Mouse (Mus musculus) macrophage (primary cell): ENCODE results near the gene Tshz3. TPM values are rescaled to one million over a fixed set of nuclear protein-coding genes. Genes with fewer than 3 reads are reported as not detected.

Experiments used
- H3K27ac ChIP-seq: fragments of 350-480 bp; formaldehyde crosslinking; 2 replicates; pipeline ENCODE4 v1.9.0; 2021
- H3K36me3 ChIP-seq: fragments of 350-480 bp; formaldehyde crosslinking; 2 replicates; pipeline ENCODE4 v1.9.0; 2021; ENCODE audit errors: inconsistent target
- H3K4me3 ChIP-seq: fragments of 350-480 bp; formaldehyde crosslinking; 2 replicates; pipeline ENCODE4 v1.9.0; 2021; ENCODE audit errors: inconsistent target
- H3K79me2 ChIP-seq: fragments of 350-480 bp; formaldehyde crosslinking; 2 replicates; pipeline ENCODE4 v1.9.0; 2021; ENCODE audit errors: inconsistent target
- WGBS: methylation state at CpG from one replicate; pipeline ENCODE4 v1.1.7; 2026; ENCODE audit warnings: inconsistent platforms; ENCODE audit not compliant: missing documents; 5-methylcytosine and 5-hydroxymethylcytosine counted together
- polyA plus RNA-seq: library from polyadenylated mRNA; stranded (reverse); fragments of 250-400 nt; gene quantifications from 3 replicates; pipeline ENCODE4 v1.2.4, GENCODE M21; 2018; ENCODE audit warnings: inconsistent platforms

Tshz3 gene
- polyA plus RNA-seq, 1 experiment from 2014 or later: not detected

DNA sequence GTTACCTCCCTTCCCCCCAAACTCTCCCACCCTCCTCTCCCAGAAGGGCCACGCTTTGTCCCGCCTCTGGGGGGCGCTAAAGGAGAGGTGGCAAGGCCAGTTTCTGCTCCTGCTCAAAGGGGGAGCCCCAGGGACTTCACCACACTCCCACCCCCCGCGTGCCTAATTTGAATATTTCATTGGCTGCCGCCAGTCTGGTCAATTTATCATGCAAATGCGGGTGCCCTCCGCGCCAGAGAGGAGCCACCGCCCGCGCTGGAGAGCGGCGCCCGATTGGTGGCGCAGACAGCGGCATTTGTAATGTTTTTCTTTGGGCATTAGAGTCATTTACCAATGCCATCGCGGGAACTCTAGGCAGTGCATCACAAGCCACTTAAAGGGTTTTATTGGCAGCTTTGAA, 7.4 kb upstream of the Tshz3 start:
- no peak overlapping the region for H3K27ac ChIP-seq
- WGBS: 2% methylated on average over 19 of the region's 19 CpGs
- H3K4me3 ChIP-seq: no peak overlapping the region
- H3K79me2 ChIP-seq: no peaks in the 10 kb centered on the region
- no peaks in the 10 kb centered on the region for H3K36me3 ChIP-seq

DNA sequence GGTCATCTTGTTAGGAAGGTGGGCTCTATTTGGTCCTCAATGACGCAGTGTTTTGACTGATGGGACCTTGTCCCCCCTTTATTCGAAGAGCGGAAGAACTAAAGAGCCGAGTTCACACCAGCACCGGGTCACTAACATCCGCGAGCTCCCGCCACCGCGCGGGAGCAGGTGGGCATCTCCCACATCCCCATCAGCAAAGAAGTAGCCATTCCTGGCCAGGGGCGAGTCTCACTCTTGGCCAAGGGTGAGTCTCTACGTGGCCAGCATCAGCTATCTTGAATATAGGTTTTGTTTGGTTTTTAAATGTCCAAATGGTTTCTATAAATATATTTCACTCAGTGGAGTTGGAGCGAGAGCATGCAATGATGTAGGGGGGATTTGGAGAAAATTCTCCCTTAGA, 6.3 kb upstream of the Tshz3 start:
- 10% methylated on average over 14 of the region's 14 CpGs for WGBS
- no peak overlapping the region for H3K27ac ChIP-seq
- no peaks in the 10 kb centered on the region for H3K79me2 ChIP-seq
- no peaks in the 10 kb centered on the region for H3K36me3 ChIP-seq
- no peak overlapping the region for H3K4me3 ChIP-seq

DNA sequence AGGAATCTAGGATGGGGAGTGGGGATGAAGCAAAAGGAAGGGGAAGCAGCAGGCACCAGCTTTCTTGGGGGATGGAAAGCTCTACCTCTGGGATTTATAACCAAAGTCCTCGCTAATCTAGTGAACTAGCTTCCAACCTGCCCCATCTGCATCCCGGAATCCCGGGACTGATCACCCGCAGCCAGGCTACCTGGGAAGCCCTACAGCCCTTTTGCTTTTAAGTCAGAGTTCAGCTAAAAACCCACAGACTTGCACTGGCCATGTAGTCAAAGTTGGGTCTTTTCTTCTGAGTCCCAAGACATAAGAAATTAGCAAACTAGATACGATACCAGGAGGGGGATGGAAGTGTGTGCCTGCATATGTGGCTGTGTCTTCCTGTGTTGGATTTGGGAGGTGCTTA, 5.5 kb upstream of the Tshz3 start:
- Histone ChIP-seq H3K36me3 (no peaks in the 10 kb centered on the region), H3K27ac (no peak overlapping the region), H3K4me3 (no peak overlapping the region), H3K79me2 (no peaks in the 10 kb centered on the region)
- 16% methylated on average over 5 of the region's 5 CpGs for WGBS

DNA sequence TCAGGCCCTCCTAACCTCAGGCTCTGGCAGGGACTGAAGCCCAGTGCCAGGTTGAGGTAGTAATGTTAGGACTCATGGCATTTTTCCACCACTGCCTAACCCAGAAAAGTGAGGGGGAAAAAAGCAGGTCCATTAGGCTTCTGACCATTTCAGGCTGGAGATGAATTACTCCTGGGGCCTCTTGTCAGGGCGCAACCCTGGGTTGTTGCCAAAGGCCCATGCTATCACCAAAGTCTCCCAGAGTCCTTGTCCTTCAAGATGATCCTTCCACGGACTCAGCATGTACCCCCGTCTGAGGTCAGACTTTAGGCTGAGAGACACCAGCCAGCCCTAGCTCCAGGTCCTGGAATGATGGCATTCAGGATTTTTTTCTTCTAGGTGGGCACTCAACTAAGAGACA, 4.8 kb upstream of the Tshz3 start:
- H3K36me3 ChIP-seq: no peaks in the 10 kb centered on the region
- H3K4me3 ChIP-seq: no peak overlapping the region
- no peaks in the 10 kb centered on the region for H3K79me2 ChIP-seq
- H3K27ac ChIP-seq: no peak overlapping the region
- 62% methylated on average over 3 of the region's 3 CpGs for WGBS

DNA sequence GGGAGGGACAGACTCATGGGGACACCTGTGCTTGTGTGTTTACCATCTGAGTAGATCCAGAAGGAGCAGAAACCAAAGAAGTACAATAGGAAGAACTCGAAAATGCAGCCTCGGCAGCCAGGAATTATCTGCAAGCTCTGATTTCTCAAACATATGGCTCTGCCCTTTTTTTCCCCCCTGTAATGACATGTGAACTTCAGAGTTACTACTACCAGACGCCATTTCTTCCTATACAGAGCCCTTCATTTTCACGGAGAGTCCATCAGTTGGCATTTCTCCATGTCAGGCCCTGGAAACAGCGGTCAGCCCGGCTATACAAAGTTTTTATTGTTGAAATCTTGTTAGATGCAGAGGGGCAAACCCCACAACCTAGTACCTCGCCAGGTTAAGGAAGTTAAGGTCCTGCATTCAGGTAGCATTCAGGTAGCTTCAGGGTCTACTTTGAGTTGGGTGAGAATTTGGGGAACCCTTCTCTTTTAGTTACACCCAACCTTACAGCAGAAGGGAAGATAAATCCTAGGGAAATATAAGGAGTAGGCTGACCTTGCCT, 3.2 kb upstream of the Tshz3 start:
- H3K36me3 ChIP-seq: no peaks in the 10 kb centered on the region
- H3K27ac ChIP-seq: no peak overlapping the region
- 22% methylated on average over 7 of the region's 7 CpGs for WGBS
- H3K79me2 ChIP-seq: no peaks in the 10 kb centered on the region
- H3K4me3 ChIP-seq: no peak overlapping the region

DNA sequence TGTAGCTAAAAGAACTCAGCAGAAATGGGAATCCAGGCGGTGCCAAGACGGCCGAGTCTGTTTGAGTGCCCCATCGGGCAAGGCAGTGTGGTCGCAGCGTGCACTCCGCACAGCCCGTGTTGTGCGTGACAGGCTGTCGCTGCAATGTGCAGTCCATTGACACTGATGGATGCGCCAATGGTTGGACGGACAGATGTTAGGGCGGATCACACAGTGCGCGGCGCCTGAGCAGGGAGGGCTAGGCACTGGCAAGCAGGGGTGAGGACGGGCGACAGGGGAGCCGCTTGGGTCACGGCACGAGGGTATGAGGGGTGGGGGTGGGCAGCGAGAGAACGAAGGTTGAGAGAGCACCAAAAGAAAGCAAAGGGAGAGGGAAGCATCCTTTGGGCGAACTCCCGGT, 2.6 kb upstream of the Tshz3 start:
- Histone ChIP-seq H3K4me3 (no peak overlapping the region), H3K79me2 (no peaks in the 10 kb centered on the region), H3K27ac (no peak overlapping the region), H3K36me3 (no peaks in the 10 kb centered on the region)
- WGBS: 7% methylated on average over 24 of the region's 25 CpGs

DNA sequence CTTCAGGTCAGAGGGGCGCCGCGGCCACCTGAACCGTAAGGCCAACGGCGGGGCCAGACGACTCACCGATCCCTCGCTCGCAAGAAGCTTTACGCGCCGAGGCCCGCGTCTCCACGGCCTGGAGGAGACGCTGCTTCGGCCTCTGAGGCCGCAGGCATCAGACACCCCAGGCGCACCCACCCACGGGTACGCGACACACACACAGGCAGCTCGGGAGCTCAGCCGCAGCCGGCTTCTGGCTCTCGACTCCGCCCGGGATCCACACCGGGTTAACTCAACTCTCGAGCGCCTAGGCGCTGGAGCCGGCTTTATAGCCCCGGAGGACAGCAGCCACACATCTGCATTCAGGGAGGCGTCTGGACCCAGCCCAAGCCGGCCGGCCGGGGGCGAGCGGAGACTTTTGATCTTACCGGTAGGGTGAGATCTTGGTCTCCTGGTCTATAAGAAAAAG, 2.1 kb upstream of the Tshz3 start:
- 2% methylated on average over 41 of the region's 42 CpGs for WGBS
- no peaks in the 10 kb centered on the region for H3K79me2 ChIP-seq
- H3K27ac ChIP-seq: no peak overlapping the region
- no peak overlapping the region for H3K4me3 ChIP-seq
- H3K36me3 ChIP-seq: no peaks in the 10 kb centered on the region

DNA sequence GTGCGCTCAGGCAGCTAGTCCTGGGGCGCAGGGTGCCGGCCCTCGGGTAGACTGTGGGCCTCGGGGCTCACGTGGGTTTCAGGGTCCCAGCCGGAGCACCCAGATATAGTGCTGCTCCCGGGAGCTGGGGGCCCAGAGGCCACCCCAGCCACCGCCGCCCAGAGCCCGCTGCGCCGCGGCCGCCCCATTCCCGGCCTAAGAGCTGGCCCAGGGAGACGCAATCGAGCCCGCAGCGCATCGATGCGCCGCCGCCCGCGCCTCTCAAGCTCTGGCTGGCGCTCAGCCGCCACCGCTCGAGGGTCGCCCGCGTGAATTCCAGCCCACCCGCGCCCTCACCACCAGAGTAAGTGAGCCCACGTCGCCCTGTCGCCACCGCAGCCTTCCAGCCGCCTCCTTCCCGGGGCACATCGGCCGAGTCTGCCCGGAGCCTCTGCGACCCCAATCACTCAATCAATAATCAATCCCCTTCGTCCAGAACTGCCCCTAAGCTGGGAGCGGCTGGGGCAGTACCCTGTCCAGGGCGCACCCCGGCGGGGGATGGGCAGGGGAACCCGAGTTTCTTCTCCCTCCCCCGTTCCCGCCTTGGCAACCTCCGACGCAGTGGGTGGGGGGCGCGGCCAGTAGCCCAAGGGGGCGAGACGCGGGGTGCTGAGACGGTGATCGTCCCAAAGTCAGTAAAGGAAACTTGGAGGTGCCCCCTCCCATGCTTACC, 1.4 kb upstream of the Tshz3 start:
- no peak overlapping the region for H3K4me3 ChIP-seq
- no peaks in the 10 kb centered on the region for H3K36me3 ChIP-seq
- H3K27ac ChIP-seq: no peak overlapping the region
- H3K79me2 ChIP-seq: no peaks in the 10 kb centered on the region
- under 1% methylated on average over 62 of the region's 62 CpGs for WGBS

DNA sequence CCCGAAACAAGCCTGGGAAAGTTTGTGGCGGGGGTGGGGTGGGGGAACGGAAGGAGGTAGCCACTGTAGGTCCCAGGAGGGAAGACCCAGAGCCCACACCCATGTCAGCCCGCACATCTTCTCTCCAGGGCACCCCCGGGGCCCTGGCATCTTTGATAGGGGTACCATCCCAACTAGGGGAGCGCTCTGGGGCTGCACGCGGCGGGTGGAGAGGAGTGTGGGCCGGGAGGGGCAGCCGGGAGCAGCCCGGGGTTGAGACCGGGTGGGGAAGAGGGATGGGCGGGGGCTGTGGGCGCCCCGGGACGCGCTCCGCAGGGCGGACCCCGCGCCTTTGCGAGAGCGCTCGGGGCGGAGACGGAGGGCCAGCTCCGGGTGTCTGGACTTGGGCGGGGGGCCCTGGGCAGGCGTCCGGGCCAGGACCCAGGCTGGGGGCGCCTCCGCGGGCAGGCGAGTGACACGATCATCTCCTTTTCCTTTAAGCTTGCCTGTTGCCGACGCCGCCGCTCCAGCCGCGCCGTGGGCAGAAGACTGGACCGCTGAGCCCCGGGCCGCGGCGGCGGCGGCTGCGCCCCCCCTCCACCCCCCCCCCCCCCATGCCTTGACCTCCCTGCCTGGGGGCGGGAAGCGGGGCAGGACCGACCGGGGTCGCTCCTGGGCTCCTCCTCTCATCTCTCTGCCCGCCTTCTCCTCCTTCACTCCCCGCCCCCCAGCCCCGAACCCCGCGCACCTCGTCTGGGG, 631 bp upstream of the Tshz3 start:
- Histone ChIP-seq H3K4me3 (no peak overlapping the region), H3K36me3 (no peaks in the 10 kb centered on the region), H3K79me2 (no peaks in the 10 kb centered on the region), H3K27ac (no peak overlapping the region)
- WGBS: under 1% methylated on average over 49 of the region's 62 CpGs

DNA sequence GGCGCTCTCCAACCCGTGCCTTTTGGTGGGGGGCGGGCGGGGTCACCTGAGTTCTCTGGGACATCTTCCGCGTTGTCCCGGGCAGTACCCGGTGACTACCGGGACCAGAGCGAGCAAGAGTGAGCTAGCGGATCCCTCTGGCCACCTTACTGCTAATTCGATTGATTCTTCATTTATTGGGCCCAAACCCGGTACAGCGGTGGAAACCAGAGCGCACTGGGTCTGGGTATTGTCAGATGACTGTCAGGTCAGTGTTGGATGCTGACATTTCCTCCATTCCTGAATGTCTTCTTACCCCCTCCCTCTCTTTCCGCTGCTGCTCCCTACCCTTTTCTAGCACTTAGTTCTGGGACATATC, 650 bp downstream of the Tshz3 start:
- WGBS: 3% methylated on average over 16 of the region's 16 CpGs

DNA sequence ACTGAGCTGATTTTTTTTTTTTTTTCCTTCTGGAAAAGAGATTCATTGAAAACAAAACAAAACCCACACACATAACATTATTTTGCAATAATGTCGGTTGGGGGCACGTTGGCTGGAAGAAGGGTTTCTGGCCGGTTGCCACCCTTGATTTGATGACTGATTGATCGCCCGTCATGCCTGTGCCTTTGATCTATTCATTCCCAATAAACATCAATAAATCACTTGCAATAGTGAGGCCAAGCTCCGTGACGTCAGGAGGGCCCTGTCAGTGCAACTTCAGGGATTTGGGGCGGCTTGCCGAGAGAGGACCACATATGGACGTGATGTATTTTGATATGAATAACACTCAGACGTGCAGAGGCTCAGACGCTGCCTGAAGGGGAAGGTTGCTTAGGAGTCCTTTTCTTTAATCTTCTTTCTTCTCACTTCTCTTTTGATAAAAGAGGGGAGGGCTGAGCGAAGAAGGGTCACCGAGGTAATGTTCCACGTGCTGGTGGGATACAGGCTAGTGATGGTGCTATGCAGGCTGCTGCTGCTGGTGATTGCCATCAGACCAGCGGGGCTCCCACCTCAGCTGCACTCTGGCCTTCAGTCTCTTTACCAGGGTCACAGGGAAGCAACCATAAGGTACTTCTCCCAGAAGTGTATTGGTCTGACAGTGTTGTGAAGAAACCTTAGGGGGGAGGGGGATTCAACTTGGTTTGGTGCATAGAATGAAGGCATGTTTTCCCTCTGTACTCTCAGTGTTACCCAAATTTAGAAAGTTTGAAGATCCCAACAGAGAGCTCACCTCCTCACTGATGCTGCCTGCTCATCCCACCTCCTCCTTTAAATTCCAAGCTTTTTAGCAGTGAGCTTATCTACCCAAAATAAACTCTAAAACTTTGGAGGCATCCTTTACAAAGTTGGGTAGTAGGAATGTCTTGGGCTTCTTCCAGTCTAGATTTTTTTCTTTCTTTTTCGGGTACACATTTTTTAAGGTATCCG, 1.4 kb downstream of the Tshz3 start:
- H3K79me2 ChIP-seq: no peaks in the 10 kb centered on the region
- 57% methylated on average over 18 of the region's 18 CpGs for WGBS
- no peak overlapping the region for H3K27ac ChIP-seq
- H3K36me3 ChIP-seq: no peaks in the 10 kb centered on the region
- no peak overlapping the region for H3K4me3 ChIP-seq

More for the DNA sequence above, 650 bp downstream of the Tshz3 start:
- H3K79me2 ChIP-seq: no peaks in the 10 kb centered on the region
- H3K36me3 ChIP-seq: no peaks in the 10 kb centered on the region
- no peak overlapping the region for H3K27ac ChIP-seq
- no peak overlapping the region for H3K4me3 ChIP-seq

DNA sequence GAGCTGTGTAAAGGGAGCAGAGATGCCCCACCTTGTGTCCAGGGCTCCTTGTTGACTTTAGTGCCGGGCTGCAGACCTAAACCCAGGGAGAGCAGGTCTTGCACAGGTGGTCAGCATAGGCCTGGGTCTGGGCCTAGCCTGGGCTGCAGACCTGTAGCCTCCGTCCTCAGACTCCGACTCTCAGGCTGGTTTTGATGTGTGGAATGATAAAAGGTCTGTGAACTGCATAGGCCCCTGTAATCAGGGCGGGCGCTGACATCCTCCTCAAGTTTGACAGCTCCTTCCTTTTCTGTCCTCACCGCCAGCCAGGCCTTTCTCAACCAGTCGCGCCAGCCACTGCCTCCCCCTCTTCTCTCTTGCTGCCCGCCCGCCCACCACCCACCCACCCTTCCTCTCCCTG, 8.7 kb downstream of the Tshz3 start:
- Histone ChIP-seq H3K79me2 (no peaks in the 10 kb centered on the region), H3K36me3 (no peaks in the 10 kb centered on the region), H3K27ac (no peak overlapping the region), H3K4me3 (no peak overlapping the region)
- WGBS: 12% methylated on average over 6 of the region's 10 CpGs

DNA sequence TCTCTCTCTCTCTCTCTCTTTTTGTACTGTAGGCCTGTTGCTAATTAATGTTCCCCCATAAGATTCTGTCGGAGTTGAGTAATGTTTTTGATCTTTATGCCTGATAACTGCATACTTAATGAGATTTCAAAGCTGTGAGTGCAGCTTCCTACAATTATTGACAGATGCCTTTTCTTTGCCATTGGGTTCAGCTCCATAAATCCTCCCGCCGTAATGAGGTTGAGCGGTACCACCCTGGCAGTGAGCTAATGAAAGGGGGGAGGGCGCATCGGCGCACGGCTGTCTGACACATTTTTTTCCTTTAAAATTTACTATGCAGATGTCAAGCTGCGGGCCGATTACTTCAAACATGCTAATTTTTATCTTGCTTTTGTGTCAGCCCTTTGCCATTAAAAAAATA, 9.3 kb downstream of the Tshz3 start:
- Histone ChIP-seq H3K4me3 (no peak overlapping the region), H3K79me2 (no peaks in the 10 kb centered on the region), H3K27ac (no peak overlapping the region), H3K36me3 (no peaks in the 10 kb centered on the region)
- WGBS: 13% methylated on average over 8 of the region's 10 CpGs

DNA sequence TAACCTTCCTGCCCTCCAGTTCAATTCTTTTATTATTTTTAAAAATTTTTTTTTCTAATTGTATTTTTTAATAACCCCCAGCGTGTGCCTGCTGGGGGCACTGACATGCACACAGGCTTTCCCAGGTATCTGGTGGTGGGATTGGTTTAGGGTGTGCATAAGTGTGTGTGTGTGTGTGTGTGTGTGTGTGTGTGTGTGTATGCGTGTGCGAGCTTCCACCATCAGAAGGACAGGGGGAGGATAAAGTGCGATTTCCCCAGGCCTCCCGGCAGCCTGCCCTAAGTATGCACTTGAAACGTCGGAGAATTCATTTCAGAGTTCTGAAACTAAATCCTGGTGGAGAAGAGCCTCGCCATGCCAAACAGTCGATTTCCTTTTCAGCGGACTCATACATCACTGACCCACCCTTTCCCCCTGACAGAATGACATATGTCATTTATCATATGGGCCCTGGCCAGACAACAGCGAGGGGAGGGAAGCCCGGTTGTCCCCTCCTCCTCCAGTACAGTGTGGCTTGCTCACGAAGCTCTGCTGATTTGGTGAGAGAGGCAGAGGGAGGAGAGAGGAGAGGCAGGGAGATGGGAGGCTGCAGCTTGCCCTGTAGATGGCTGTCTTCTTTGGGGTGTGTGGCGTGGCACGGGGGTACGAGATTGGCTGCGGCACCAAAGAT, 9.9 kb downstream of the Tshz3 start:
- 32% methylated on average over 17 of the region's 17 CpGs for WGBS
- Histone ChIP-seq H3K79me2 (no peaks in the 10 kb centered on the region), H3K36me3 (no peaks in the 10 kb centered on the region), H3K27ac (no peak overlapping the region), H3K4me3 (no peak overlapping the region)
